In genomic region chr2:127272049-127272448, GRCm38 (mm10) we compare ENCODE assay signal across 8 mouse cellular contexts. TPM values are rescaled to one million over a fixed set of nuclear protein-coding genes. Genes with fewer than 3 reads are reported as not detected.
DNase-seq lines count a peak whose midpoint lies in the region; ATAC-seq and TF ChIP-seq lines count a peak whose summit lies in the region.
"Not testable (repeated sequence)": the region's sequence is repeated elsewhere in the genome, so short reads cannot be mapped to it uniquely, and the experiment has no call there.

No protein-coding gene starts in this region.

- in situ Hi-C loops in CH12.LX (cut with MboI; ENCODE audit: low pct_ligation_motif_present, low pct_unique_long_range_greater_than_20kb, low sequenced_read_pairs) = not testable (repeated sequence)

- H3K79me2 ChIP-seq in CH12.LX (replicated peaks; ENCODE audit: control insufficient read depth, extremely low read depth, insufficient read depth, poor library complexity, severe bottlenecking) = peaks cover 53% of the 10 kb centered on the region

- 91% methylated on average over 4 of the region's 4 CpGs for WGBS in hindbrain, embryonic 10.5 days
- 92% methylated on average over 4 of the region's 4 CpGs for WGBS in intestine, embryonic 14.5 days
- 92% methylated on average over 4 of the region's 4 CpGs for WGBS in limb, embryonic 13.5 days
- WGBS in liver, embryonic 15.5 days (ENCODE audit: insufficient replicate concordance) = 76% methylated on average over 4 of the region's 4 CpGs
- WGBS in midbrain, embryonic 12.5 days = 94% methylated on average over 4 of the region's 4 CpGs
- 90% methylated on average over 4 of the region's 4 CpGs for WGBS in stomach, embryonic 16.5 days

- H3K4me2 ChIP-seq in CH12.LX (ENCODE audit: insufficient read depth, low read depth, poor library complexity, severe bottlenecking) = not testable (repeated sequence)
- peak overlapping the region; percentile 83; the same call in 1 of the 2 replicates for H3K4me2 ChIP-seq in intestine, embryonic 14.5 days (ENCODE audit: low read length)
- peak overlapping the region; percentile 72; the same call in 1 of the 2 replicates for H3K4me2 ChIP-seq in limb, embryonic 13.5 days (replicated peaks)
- H3K4me2 ChIP-seq in liver, embryonic 15.5 days = peak overlapping the region; percentile 87
- H3K4me2 ChIP-seq in midbrain, embryonic 12.5 days (replicated peaks) = peak overlapping the region; percentile 82; the same call in 1 of the 2 replicates
- H3K4me2 ChIP-seq in stomach, embryonic 16.5 days (ENCODE audit: low read depth, low read length) = peak overlapping the region; percentile 79; the same call in 1 of the 2 replicates

- H3K27me3 ChIP-seq in CH12.LX (replicated peaks); hindbrain, embryonic 10.5 days (ENCODE audit: insufficient read depth, poor library complexity, severe bottlenecking); intestine, embryonic 14.5 days (replicated peaks; ENCODE audit: control insufficient read depth, insufficient read depth, low read length); limb, embryonic 13.5 days; liver, embryonic 15.5 days; midbrain, embryonic 12.5 days; stomach, embryonic 16.5 days (ENCODE audit: control insufficient read depth, insufficient read depth, low read length): not testable (repeated sequence)

- not testable (repeated sequence) for DNase-seq in CH12.LX (ENCODE audit: extremely low read depth); hindbrain, embryonic 10.5 days (ENCODE audit: low spot score); intestine, embryonic 14.5 days (ENCODE audit: low spot score)
- peak; percentile 57 for DNase-seq in heart, adult 11 months

- TF ChIP-seq CTCF in CH12.LX (conservative IDR thresholded peaks at IDR 0.05 in 1 of 2, IDR thresholded peaks at IDR 0.05 in 1 of 2; ENCODE audit: low read depth in 2 of 2, low read length in 2 of 2) = not testable (repeated sequence)

- H3K4me3 ChIP-seq in CH12.LX (replicated peaks in 1 of 3; ENCODE audit: low read depth in 2 of 3, low read length in 2 of 3, poor library complexity in 1 of 3) = peak overlapping the region in 1 of 3 experiments; percentile 64
- H3K4me3 ChIP-seq in hindbrain, embryonic 10.5 days = peak overlapping the region; percentile 95; the same call in 1 of the 2 replicates
- peak overlapping the region; percentile 71; the same call in 1 of the 2 replicates for H3K4me3 ChIP-seq in intestine, embryonic 14.5 days (ENCODE audit: low read depth, low read length)
- peak overlapping the region; percentile 95; the same call in 1 of the 2 replicates for H3K4me3 ChIP-seq in limb, embryonic 13.5 days
- H3K4me3 ChIP-seq in liver, embryonic 15.5 days (replicated peaks) = peak overlapping the region; percentile 93
- not testable (repeated sequence) for H3K4me3 ChIP-seq in midbrain, embryonic 12.5 days; stomach, embryonic 16.5 days (replicated peaks; ENCODE audit: low read length)

- TF ChIP-seq POLR2A in CH12.LX (IDR thresholded peaks at IDR 0.05; ENCODE audit: low read depth, low read length) = not testable (repeated sequence)

- TF ChIP-seq RAD21 in CH12.LX (IDR thresholded peaks at IDR 0.05; ENCODE audit: low read depth, low read length) = not testable (repeated sequence)

- H3K27ac ChIP-seq in CH12.LX (ENCODE audit: insufficient read depth, low read depth); hindbrain, embryonic 10.5 days; intestine, embryonic 14.5 days (ENCODE audit: low read depth); limb, embryonic 13.5 days; liver, embryonic 15.5 days (replicated peaks); midbrain, embryonic 12.5 days (replicated peaks); stomach, embryonic 16.5 days (ENCODE audit: low read length): not testable (repeated sequence)

- H3K36me3 ChIP-seq in CH12.LX (replicated peaks in 1 of 2; ENCODE audit: control insufficient read depth in 1 of 2, insufficient read depth in 1 of 2, low read length in 1 of 2) = peaks cover 0 to 20% of the 10 kb centered on the region in 2 experiments
- H3K36me3 ChIP-seq in hindbrain, embryonic 10.5 days; intestine, embryonic 14.5 days (ENCODE audit: control insufficient read depth, insufficient read depth, low read length); limb, embryonic 13.5 days; liver, embryonic 15.5 days (replicated peaks); midbrain, embryonic 12.5 days; stomach, embryonic 16.5 days (ENCODE audit: control insufficient read depth, insufficient read depth, low read length): not testable (repeated sequence)

- dilution Hi-C loops in CH12.LX (cut with MboI; ENCODE audit: extremely low pct_ligation_motif_present, extremely low pct_unique_long_range_greater_than_20kb, low sequenced_read_pairs) = not testable (repeated sequence)

- not testable (repeated sequence) for ATAC-seq in intestine, embryonic 14.5 days (replicated peaks; ENCODE audit: low FRiP score, low TSS enrichment, low read depth); limb, embryonic 13.5 days (ENCODE audit: low FRiP score, low read depth); liver, embryonic 15.5 days (ENCODE audit: insufficient read depth); midbrain, embryonic 12.5 days (ENCODE audit: low FRiP score, low read depth); stomach, embryonic 16.5 days (ENCODE audit: insufficient read depth, low FRiP score)

- H3K4me1 ChIP-seq in CH12.LX (ENCODE audit: control insufficient read depth in 1 of 2, insufficient read depth in 2 of 2) = peaks cover 3 to 44% of the 10 kb centered on the region in 2 experiments; a peak in 3 of 4 replicates
- H3K4me1 ChIP-seq in hindbrain, embryonic 10.5 days (replicated peaks) = peaks cover 18% of the 10 kb centered on the region
- H3K4me1 ChIP-seq in intestine, embryonic 14.5 days (replicated peaks; ENCODE audit: control insufficient read depth, insufficient read depth, low read length); stomach, embryonic 16.5 days (ENCODE audit: control insufficient read depth, insufficient read depth, low read length): not testable (repeated sequence)
- peaks cover 18% of the 10 kb centered on the region for H3K4me1 ChIP-seq in limb, embryonic 13.5 days
- peaks cover 51% of the 10 kb centered on the region for H3K4me1 ChIP-seq in liver, embryonic 15.5 days (replicated peaks)
- peaks cover 23% of the 10 kb centered on the region for H3K4me1 ChIP-seq in midbrain, embryonic 12.5 days

- not testable (repeated sequence) for H3K9ac ChIP-seq in CH12.LX (ENCODE audit: insufficient read depth, low read depth); intestine, embryonic 14.5 days (ENCODE audit: low read length); limb, embryonic 13.5 days; liver, embryonic 15.5 days; midbrain, embryonic 12.5 days (replicated peaks); stomach, embryonic 16.5 days (ENCODE audit: low read length)

- not testable (repeated sequence) for H3K9me3 ChIP-seq in CH12.LX (replicated peaks; ENCODE audit: low read length); hindbrain, embryonic 10.5 days; intestine, embryonic 14.5 days (ENCODE audit: control insufficient read depth, low read length); limb, embryonic 13.5 days; liver, embryonic 15.5 days (replicated peaks); midbrain, embryonic 12.5 days; stomach, embryonic 16.5 days (replicated peaks; ENCODE audit: control insufficient read depth, low read length)

- TF ChIP-seq EP300 in CH12.LX (IDR thresholded peaks at IDR 0.05; ENCODE audit: low read length) = not testable (repeated sequence)

RNA-seq across cellular contexts. Expression of gene Stard7, which starts 2.0 kb away (rescaled TPM):
- total RNA-seq in CH12.LX (2012; rRNA removed) (69.0 and 71.4 TPM in 2 replicates), CH12.LX (2014; rRNA removed) (122 and 135 TPM in 2 replicates)
- polyA plus RNA-seq in CH12.LX (2012; ENCODE audit: insufficient read length, low read depth) = 66.8 and 80.6 TPM in 2 replicates
- 73.6 and 78.7 TPM in 2 replicates for polyA plus RNA-seq in hindbrain, embryonic 10.5 days (2016; fragmentation: Nextera tagmentation; extraction: Ambion mirVana)
- 93.8 and 94.5 TPM in 2 replicates for polyA plus RNA-seq in intestine, embryonic 14.5 days (2014; fragmentation: Nextera tagmentation; extraction: Ambion mirVana)
- polyA plus RNA-seq in limb, embryonic 13.5 days (2015; fragmentation: Nextera tagmentation; extraction: Ambion mirVana) = 63.8 and 64.1 TPM in 2 replicates
- 37.5 and 40.0 TPM in 2 replicates for polyA plus RNA-seq in liver, embryonic 15.5 days (2015; fragmentation: Nextera tagmentation; extraction: Ambion mirVana)
- polyA plus RNA-seq in midbrain, embryonic 12.5 days (2016; fragmentation: Nextera tagmentation; extraction: Ambion mirVana) = 89.2 and 100.0 TPM in 2 replicates
- polyA plus RNA-seq in stomach, embryonic 16.5 days (2015; fragmentation: Nextera tagmentation; extraction: Ambion mirVana) = 58.8 and 59.4 TPM in 2 replicates

RNA-seq across cellular contexts. Expression of gene Tmem127, which starts 24.3 kb away (rescaled TPM):
- 11.5 and 12.0 TPM in 2 replicates for total RNA-seq in CH12.LX (2012; rRNA removed)
- 12.3 and 15.8 TPM in 2 replicates for total RNA-seq in CH12.LX (2014; rRNA removed)
- 11.4 and 11.9 TPM in 2 replicates for polyA plus RNA-seq in CH12.LX (2012; ENCODE audit: insufficient read length, low read depth)
- 26.5 and 27.3 TPM in 2 replicates for polyA plus RNA-seq in hindbrain, embryonic 10.5 days (2016; fragmentation: Nextera tagmentation; extraction: Ambion mirVana)
- polyA plus RNA-seq in intestine, embryonic 14.5 days (2014; fragmentation: Nextera tagmentation; extraction: Ambion mirVana) = 20.4 and 21.5 TPM in 2 replicates
- polyA plus RNA-seq in limb, embryonic 13.5 days (2015; fragmentation: Nextera tagmentation; extraction: Ambion mirVana) = 30.8 and 32.2 TPM in 2 replicates
- 12.1 and 12.2 TPM in 2 replicates for polyA plus RNA-seq in liver, embryonic 15.5 days (2015; fragmentation: Nextera tagmentation; extraction: Ambion mirVana)
- polyA plus RNA-seq in midbrain, embryonic 12.5 days (2016; fragmentation: Nextera tagmentation; extraction: Ambion mirVana) = 36.4 and 39.3 TPM in 2 replicates
- 24.5 and 25.0 TPM in 2 replicates for polyA plus RNA-seq in stomach, embryonic 16.5 days (2015; fragmentation: Nextera tagmentation; extraction: Ambion mirVana)

RNA-seq across cellular contexts. Expression of gene Ciao1, which starts 24.4 kb away (rescaled TPM):
- total RNA-seq in CH12.LX (2012; rRNA removed) (72.1 and 79.0 TPM in 2 replicates), CH12.LX (2014; rRNA removed) (58.3 and 60.9 TPM in 2 replicates)
- polyA plus RNA-seq in CH12.LX (2012; ENCODE audit: insufficient read length, low read depth) = 74.3 and 74.5 TPM in 2 replicates
- polyA plus RNA-seq in hindbrain, embryonic 10.5 days (2016; fragmentation: Nextera tagmentation; extraction: Ambion mirVana) = 53.2 and 55.4 TPM in 2 replicates
- 62.6 and 64.7 TPM in 2 replicates for polyA plus RNA-seq in intestine, embryonic 14.5 days (2014; fragmentation: Nextera tagmentation; extraction: Ambion mirVana)
- polyA plus RNA-seq in limb, embryonic 13.5 days (2015; fragmentation: Nextera tagmentation; extraction: Ambion mirVana) = 65.6 and 67.2 TPM in 2 replicates
- polyA plus RNA-seq in liver, embryonic 15.5 days (2015; fragmentation: Nextera tagmentation; extraction: Ambion mirVana) = 39.9 and 40.7 TPM in 2 replicates
- polyA plus RNA-seq in midbrain, embryonic 12.5 days (2016; fragmentation: Nextera tagmentation; extraction: Ambion mirVana) = 53.7 and 59.2 TPM in 2 replicates
- polyA plus RNA-seq in stomach, embryonic 16.5 days (2015; fragmentation: Nextera tagmentation; extraction: Ambion mirVana) = 58.3 and 58.7 TPM in 2 replicates
